Mouse (Mus musculus): ENCODE data around the gene Ube3b.

DNA sequence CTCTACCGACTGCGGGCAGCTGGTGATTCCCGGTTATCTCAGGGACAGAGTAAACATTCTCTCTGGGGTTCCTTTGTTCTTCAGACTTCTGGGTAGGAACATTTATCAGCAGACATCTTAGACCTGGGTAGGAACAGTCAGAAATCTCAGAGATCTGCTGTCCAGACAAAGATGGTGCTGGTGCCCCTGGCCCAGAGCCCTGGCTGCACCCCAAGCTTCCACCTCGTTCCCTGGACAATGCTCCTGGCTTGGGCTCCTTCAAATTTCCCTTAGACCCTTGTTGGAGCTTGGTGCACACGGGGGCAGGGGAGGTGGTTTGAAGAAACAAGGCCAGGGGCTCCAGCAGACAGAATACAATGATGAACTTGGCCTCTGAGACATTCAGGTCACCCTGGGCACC, 42.2 kb downstream of the Ube3b start:
- TF ChIP-seq CTCF (IDR thresholded peaks at IDR 0.05; ENCODE audit: extremely low read depth, insufficient read length, insufficient replicate concordance, low read depth, low read length) (no peak), POLR2A (IDR thresholded peaks at IDR 0.05; ENCODE audit: low read depth, low read length) (no peak)

Data from small intestine, adult 2 months (tissue).